Mouse (Mus musculus) right cerebral cortex, postnatal 36 days (tissue): ENCODE measurements at regions not wholly inside any gene's neighbourhood (a gene's known extent, or its start where the extent isn't known, plus 50 kb on each side); places are given as distances from the start of the nearest gene placed in this dataset.

ENCODE experiments used
- DNase-seq, 2 experiments: peaks; one replicate each; pipeline ENCODE4 v3.0.0; 2022; ENCODE audit warnings: low spot score in 2 of 2, mixed read lengths in 1 of 2

GRCm38 (mm10) chr11:19823461-19823895, 100.7 kb upstream of the Spred2 start:
- no peak for DNase-seq

DNA sequence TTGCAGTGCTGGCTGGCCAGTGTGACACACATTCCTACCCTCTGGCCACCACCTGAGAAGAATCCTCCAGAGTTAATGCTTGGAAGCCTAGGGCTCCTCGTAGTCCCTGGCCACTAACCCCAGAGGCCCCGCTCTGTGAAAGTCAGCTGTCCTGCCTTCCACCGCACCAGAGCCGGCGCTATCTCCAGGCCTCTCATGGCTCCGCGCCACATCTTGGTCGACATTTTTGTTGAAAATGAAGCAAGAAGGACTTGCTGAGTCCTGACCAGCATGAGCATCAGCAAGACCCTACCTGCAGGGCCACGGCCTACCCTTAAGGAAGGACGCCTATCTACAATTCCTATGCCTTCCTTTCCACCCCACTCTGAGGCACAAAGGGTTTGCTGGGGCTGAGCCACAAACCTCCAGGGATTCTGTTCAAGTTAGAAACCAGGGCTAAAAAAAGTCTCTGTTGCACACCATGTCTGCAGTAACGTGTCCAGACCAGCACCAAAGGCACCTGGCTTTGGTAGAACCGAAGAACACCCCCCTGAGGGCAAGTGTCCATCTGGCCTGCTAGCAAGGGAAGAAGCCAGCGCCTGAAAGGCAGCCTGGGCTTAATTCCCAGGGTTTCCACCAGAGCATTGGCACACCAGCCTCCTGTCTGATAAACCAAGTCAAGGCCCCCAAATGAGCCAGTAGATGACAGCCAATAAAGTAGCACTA, 97.5 kb upstream of the Spred2 start:
- DNase-seq, result no peak

DNA sequence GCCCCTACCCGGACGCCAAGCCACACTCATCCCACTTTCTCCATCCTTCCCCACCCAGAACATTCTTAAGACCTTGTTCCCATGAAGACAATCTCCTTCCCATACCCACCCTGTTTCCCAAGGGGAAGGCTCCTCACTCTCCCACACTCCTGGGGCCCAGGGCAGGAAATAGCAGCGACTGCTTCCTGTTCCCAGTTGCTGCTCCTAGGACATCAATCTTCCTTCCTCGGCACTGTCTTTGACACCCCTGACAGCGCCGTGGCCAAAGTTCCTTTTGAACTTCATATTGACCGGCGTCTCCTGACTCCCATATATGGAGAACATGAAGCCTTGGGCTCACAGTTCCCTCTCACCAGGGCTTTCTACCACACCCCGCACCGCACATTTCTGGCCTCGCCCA, 96.2 kb upstream of the Spred2 start:
- DNase-seq, result no peak

DNA sequence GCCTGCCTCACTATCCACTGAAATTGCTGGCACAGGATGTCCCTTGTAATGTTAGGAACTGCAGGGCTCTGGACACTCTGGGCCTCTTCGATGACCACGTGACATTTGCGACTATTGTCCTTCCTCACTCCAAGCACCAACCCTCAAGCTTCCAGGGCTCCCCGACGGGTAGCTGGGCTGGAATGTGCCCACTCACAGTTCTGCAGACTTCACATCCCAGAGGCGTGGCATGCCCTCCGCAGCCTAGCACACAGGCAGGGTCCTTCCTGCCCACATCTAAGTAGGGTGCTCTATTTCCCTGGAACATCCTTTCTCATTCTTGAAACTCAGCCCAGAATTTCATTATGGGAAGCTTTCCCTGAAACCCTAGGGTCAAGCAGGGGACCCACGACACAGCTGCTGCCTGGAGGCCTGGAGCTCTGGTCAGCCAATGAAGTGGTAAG, 95.2 kb upstream of the Spred2 start:
- no peak for DNase-seq

- no peak for DNase-seq
Observed at GRCm38 (mm10) chr11:19829564-19830279, 94.5 kb upstream of the Spred2 start.

GRCm38 (mm10) chr11:19830280-19831062, 93.7 kb upstream of the Spred2 start:
- DNase-seq, result peak in 1 of 2 experiments; percentile 54

- DNase-seq, result no peak
Observed at GRCm38 (mm10) chr11:19834561-19834960, 89.6 kb upstream of the Spred2 start.

DNA sequence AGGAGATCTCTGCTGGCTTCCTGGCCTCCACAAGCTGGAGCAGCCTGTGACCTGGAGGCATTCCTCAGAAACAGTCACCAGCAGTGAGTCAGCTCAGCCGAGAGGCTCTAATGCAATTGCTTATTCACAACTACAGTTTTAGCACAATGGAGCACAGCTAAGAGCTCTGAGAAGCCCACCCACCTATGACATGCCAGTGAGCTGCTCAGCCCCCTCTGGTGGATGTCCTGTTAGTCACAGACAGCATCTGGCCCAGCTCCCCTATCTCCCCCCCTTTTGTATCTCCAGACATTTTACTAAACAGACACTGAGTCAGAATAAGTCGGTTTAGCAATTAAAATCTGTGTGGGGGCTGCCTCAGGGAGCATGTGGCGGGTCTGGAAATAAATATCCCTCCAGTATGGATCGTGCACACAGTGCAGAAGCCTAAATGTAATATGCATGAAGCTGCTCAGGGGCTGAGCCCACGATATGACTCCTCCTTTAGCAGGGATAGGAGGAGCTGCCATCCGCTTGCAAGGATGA, 88.9 kb upstream of the Spred2 start:
- peak; percentile 81 to 90 for DNase-seq

DNA sequence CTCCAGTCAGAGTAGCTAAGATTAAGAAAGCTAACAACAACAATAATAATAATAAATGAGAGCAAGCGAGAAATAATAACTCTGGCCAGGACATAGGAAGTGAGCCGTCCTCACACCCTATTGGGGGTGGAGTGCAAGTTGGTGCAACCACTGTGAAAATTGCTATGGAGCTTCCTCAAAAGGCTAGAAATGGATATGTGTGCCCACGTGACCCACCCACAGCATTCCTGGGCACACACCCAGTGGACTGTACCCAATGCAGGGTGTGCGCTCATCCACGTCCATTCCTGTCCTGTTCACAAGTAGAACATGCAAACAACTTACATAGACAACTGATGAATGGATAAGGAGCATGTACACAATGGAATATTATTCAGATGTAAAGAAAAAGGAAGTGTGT, 85.2 kb upstream of the Spred2 start:
- DNase-seq, result no peak

- no peak for DNase-seq
Observed at GRCm38 (mm10) chr11:19843084-19843483, 81.1 kb upstream of the Spred2 start.

DNA sequence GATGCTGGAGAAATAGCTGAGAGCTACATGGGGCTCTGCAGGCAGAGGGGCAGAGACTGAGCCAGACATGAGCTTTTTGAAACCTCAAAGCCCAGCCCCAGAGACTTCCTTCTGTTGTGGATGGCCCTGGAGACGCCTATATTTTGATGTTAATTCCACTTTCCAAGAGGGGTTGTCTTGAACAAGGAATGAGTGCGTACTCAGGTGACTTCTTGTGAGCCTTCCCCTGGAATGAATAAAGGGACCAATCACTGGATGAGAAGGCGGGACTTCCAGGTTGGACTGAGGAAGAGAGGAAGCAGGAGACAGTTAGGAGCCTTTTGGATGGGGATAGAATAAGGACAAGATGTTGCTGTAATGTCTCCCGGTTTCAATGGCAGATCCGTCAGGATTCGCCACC, 76.3 kb upstream of the Spred2 start:
- DNase-seq, result no peak

- no peak for DNase-seq
Observed at GRCm38 (mm10) chr11:19848412-19848811, 75.8 kb upstream of the Spred2 start.

- no peak for DNase-seq
Observed at GRCm38 (mm10) chr11:19849347-19849811, 74.8 kb upstream of the Spred2 start.

DNA sequence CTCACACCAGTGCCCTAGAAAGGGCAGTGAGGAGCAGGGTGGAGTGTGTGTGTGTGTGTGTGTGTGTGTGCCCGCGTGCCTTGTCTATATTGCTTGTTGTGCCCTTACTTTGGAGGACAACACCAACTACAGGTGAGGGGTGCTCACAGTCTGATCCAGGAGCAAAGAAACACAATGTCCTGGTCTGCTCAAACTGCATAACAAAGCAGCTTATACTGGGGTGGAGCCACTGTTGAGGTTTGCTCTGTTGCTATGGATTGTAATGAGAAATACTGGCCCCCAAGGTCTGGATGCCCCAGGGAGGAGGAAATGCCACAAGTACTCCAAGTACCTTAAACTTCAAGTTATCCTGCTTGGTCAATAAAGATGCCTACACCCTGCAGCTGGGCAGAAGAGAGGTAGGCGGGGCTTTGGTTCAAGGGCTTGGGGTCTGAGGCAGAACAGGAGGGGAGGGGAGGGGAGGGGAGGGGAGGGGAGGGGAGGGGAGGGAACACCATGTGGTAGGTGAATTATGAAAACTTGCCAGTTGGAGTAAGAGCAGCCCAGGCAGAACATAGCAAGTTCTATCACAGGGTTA, 74.2 kb upstream of the Spred2 start:
- DNase-seq, result no peak

GRCm38 (mm10) chr11:19851022-19851615, 73.1 kb upstream of the Spred2 start:
- no peak for DNase-seq

- DNase-seq, result no peak
Observed at GRCm38 (mm10) chr11:19861596-19861995, 62.6 kb upstream of the Spred2 start.

- DNase-seq, result no peak
Observed at GRCm38 (mm10) chr11:19863327-19863726, 60.8 kb upstream of the Spred2 start.

GRCm38 (mm10) chr11:19866262-19866661, 57.9 kb upstream of the Spred2 start:
- DNase-seq, result no peak

- DNase-seq, result no peak
Observed at GRCm38 (mm10) chr11:19869671-19870070, 54.5 kb upstream of the Spred2 start.

- DNase-seq, result no peak
Observed at GRCm38 (mm10) chr11:19870136-19870535, 54.0 kb upstream of the Spred2 start.

- DNase-seq, result no peak
Observed at GRCm38 (mm10) chr11:19873796-19874195, 50.4 kb upstream of the Spred2 start.
